Mouse (Mus musculus) neural tube, embryonic 14.5 days (tissue): ENCODE measurements around the gene Pdlim4. TPM values are rescaled to one million over a fixed set of nuclear protein-coding genes. Genes with fewer than 3 reads are reported as not detected.

Source experiments
- ATAC-seq: fragments of 200-750 bp; cut with Nextera tagmentation; 2 replicates; pipeline ENCODE4 v1.8.0; 2017; ENCODE audit warnings: low read depth, mild to moderate bottlenecking, moderate TSS enrichment, moderate library complexity
- H3K27ac ChIP-seq: fragments of 300-500 bp; sonication (generic); 2 replicates; pipeline ENCODE4 v1.5.1; 2014; ENCODE audit warnings: low read depth, mild to moderate bottlenecking, control low read depth, low read length, moderate library complexity, mixed read lengths
- H3K27me3 ChIP-seq: fragments of 300-500 bp; sonication (generic); 2 replicates; pipeline ENCODE4 v1.6.1; 2014; ENCODE audit warnings: low read length; ENCODE audit not compliant: control insufficient read depth, insufficient read depth
- H3K36me3 ChIP-seq: fragments of 300-500 bp; sonication (generic); 2 replicates; pipeline ENCODE4 v1.6.1; 2014; ENCODE audit warnings: low read length, mixed read lengths; ENCODE audit not compliant: control insufficient read depth, insufficient read depth
- H3K4me1 ChIP-seq: fragments of 300-500 bp; sonication (generic); 2 replicates; pipeline ENCODE4 v1.6.1; 2014; ENCODE audit warnings: low read length; ENCODE audit not compliant: control insufficient read depth, insufficient read depth
- H3K4me2 ChIP-seq: fragments of 300-500 bp; sonication (generic); 2 replicates; pipeline ENCODE4 v1.6.1; 2014; ENCODE audit warnings: mild to moderate bottlenecking, low read depth, low read length, control low read depth
- H3K4me3 ChIP-seq: fragments of 300-500 bp; sonication (generic); 2 replicates; pipeline ENCODE4 v1.5.1; 2014; ENCODE audit warnings: low read depth, low read length, control low read depth, mixed read lengths
- H3K9ac ChIP-seq: fragments of 300-500 bp; sonication (generic); replicated peaks from 2 replicates; pipeline ENCODE4 v1.6.1; 2014; ENCODE audit warnings: low read depth, mild to moderate bottlenecking, control low read depth, low read length, mixed read lengths
- H3K9me3 ChIP-seq: fragments of 300-500 bp; sonication (generic); 2 replicates; pipeline ENCODE4 v1.6.1; 2016; ENCODE audit warnings: low read length; ENCODE audit not compliant: control insufficient read depth
- WGBS: fragments of 180-500 bp; shearing (Covaris S2); extraction: QIAGEN DNeasy Blood & Tissue Kit; methylation state at CpG from one replicate; pipeline ENCODE4 v1.1.7; 2014; 5-methylcytosine and 5-hydroxymethylcytosine counted together
- polyA plus RNA-seq: library from polyadenylated mRNA; unstranded; fragments of >200 nt; fragmentation: Nextera tagmentation; extraction: Ambion mirVana; gene quantifications from 2 replicates; pipeline ENCODE4 v1.2.1, GENCODE M21; 2014

Pdlim4 gene
- polyA plus RNA-seq, 1 experiment from 2014 or later = 33.1 TPM

DNA sequence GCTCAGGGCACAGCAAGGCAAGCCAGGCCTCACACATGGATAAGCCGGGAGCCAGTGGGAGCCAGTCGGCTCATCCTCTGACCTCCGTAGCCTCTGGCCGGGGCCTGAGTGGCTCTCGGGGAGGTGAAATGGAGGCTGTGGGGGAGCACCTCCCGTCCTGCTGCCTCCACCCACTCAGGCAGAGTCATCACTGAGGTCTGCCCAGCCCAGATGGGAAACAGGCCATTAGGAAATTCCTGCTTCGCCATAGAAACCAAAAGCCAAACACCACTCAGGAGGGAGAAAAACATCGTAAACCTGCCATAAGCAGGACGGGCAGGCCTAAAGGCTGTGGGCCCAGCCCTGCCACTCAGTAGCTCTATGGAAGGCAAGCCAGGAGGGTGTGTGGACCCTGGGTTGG is 8.5 kb downstream of the Pdlim4 start:
- no peak for ATAC-seq

DNA sequence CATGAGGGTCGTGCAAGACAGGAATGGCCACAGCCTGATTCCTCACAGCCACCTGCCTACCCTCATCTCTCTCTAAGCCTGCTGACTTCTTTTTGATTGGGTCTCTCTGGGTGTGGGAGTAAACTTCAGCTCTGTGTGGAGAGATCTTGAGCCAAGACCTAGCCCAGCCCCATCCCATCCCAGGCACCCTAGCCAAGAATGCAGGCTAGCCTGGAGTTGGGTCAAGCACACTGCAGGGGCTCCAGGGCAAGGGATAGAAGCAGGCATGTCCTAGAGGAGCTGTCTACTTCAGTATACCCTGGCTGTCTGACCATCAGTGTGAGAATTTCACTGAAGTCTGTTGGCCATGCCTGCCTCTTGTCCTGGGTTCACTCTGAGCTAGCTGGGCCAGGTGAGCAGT is 9.3 kb downstream of the Pdlim4 start:
- H3K4me2 ChIP-seq = no peak overlapping the region
- H3K9me3 ChIP-seq = no peaks in the 10 kb centered on the region
- H3K4me1 ChIP-seq = peaks cover 18% of the 10 kb centered on the region
- H3K27ac ChIP-seq = no peak overlapping the region
- 50% methylated on average over 1 of the region's 1 CpGs for WGBS
- no peaks in the 10 kb centered on the region for H3K36me3 ChIP-seq
- no peak overlapping the region for H3K9ac ChIP-seq
- no peaks in the 10 kb centered on the region for H3K27me3 ChIP-seq
- no peak overlapping the region for H3K4me3 ChIP-seq
- no peak for ATAC-seq

More for the DNA sequence above, 8.5 kb downstream of the Pdlim4 start:
- Histone ChIP-seq H3K27me3 (no peaks in the 10 kb centered on the region), H3K27ac (no peak overlapping the region), H3K9me3 (no peaks in the 10 kb centered on the region), H3K4me1 (peaks cover 18% of the 10 kb centered on the region), H3K4me3 (no peak overlapping the region), H3K9ac (no peak overlapping the region), H3K4me2 (no peak overlapping the region), H3K36me3 (no peaks in the 10 kb centered on the region)
- WGBS = 24% methylated on average over 9 of the region's 9 CpGs

DNA sequence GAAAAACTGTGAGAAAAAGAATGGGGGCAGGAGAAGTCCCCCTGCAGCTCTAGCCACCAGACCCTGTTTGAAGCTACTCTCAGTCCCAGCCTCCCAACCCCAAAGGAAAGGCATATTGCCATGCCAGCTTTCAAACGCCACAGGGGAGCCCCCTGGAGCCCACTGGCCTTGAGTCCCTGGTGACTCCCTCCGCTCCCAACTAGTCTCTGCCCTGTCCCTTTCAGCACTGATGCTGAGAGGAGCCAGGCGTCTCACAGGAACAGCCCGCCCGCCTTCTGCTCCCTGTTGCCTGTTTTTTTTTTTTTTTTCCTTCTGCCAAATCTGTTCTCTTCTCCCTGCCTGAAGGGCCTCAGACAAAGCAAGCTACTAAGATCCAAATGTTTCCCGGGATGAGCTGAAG is 10.2 kb downstream of the Pdlim4 start:
- Histone ChIP-seq H3K27me3 (no peaks in the 10 kb centered on the region), H3K27ac (peak overlapping the region; percentile 57), H3K9ac (no peak overlapping the region), H3K4me2 (no peak overlapping the region), H3K4me3 (no peak overlapping the region), H3K9me3 (no peaks in the 10 kb centered on the region), H3K36me3 (no peaks in the 10 kb centered on the region), H3K4me1 (peaks cover 18% of the 10 kb centered on the region)
- ATAC-seq = peak; percentile 36; the same call in 1 of the 2 replicates
- 13% methylated on average over 6 of the region's 6 CpGs for WGBS

DNA sequence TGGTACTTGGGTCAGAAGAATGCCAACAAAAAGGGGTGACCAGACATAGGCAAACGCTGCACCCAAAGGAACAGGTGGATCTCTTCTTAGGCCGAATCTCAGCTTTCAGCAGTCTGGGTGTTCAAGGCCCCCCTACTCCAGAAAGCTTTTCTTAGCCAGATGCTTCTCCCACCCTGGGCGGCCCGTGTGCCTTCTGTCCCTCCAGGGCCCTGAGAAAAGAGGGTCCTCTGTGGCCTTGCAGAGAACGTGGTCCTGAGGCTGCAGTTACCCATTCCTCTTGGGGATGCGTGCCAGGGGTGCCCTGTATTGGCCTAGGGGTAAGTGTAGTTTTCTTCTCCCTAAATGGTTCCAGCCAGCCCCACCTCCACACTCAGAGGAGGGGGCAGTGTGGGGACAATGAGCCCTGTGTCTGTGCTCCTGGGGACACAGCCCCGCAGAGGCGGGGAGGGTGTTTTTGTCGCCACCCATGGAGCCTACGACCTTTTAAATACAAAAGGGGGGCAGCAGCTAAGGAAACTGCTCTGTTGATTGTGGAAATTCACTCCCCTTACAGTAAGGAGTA is 10.7 kb downstream of the Pdlim4 start:
- no peak overlapping the region for H3K4me3 ChIP-seq
- H3K9ac ChIP-seq = no peak overlapping the region
- H3K27ac ChIP-seq = peak overlapping the region; percentile 57
- H3K4me2 ChIP-seq = no peak overlapping the region
- 23% methylated on average over 10 of the region's 10 CpGs for WGBS
- H3K4me1 ChIP-seq = peaks cover 18% of the 10 kb centered on the region
- H3K9me3 ChIP-seq = no peaks in the 10 kb centered on the region
- H3K27me3 ChIP-seq = no peaks in the 10 kb centered on the region
- no peaks in the 10 kb centered on the region for H3K36me3 ChIP-seq
- peak; percentile 75 for ATAC-seq

DNA sequence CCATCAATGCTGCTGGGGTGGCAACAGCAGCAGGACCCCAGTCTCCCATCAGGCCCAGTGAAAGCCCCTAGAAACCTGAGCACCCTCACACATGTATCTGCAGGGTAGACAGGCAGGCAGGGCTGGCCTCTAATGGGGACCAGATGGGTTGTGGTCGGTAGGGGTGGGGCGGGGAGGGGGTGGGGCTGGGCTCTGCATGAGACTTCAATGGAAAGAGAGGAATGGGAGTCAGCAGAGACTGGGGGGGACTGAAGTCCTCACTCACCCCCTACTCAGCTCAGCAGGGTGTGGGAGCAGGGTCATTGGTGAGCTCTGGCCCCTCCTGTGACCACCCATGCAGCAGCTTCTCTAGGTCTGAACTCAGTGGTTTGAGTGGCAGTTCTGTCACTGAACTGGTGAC is 11.4 kb downstream of the Pdlim4 start:
- Histone ChIP-seq H3K27ac (no peak overlapping the region), H3K4me2 (no peak overlapping the region), H3K9ac (no peak overlapping the region), H3K4me1 (peaks cover 18% of the 10 kb centered on the region), H3K9me3 (no peaks in the 10 kb centered on the region), H3K4me3 (no peak overlapping the region), H3K27me3 (no peaks in the 10 kb centered on the region), H3K36me3 (no peaks in the 10 kb centered on the region)
- WGBS = 10% methylated on average over 2 of the region's 2 CpGs
- ATAC-seq = no peak

DNA sequence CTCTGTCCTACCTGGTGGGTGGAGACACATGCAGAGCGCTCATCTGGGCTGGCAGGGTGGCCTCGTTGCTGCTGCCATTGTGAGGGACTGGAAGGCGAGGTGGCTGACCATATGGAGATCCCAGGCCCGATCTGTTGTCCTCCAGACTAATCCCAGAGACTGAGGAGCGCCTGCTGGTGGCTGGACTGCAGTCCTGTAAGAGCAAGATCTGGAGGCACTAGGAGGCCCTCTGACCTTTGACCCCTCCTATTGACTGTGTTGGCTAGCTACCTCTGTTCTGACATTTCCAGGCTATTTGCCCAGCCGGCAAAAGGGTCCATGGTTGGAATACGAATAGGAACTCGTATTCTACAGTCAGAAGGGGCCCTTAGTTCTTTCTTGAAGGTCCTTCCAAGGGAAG is 12.7 kb downstream of the Pdlim4 start:
- Histone ChIP-seq H3K27ac (no peak overlapping the region), H3K4me1 (peaks cover 18% of the 10 kb centered on the region), H3K9ac (no peak overlapping the region), H3K4me3 (no peak overlapping the region), H3K4me2 (no peak overlapping the region), H3K9me3 (no peaks in the 10 kb centered on the region), H3K27me3 (no peaks in the 10 kb centered on the region), H3K36me3 (no peaks in the 10 kb centered on the region)
- ATAC-seq = no peak
- WGBS = 28% methylated on average over 8 of the region's 8 CpGs

DNA sequence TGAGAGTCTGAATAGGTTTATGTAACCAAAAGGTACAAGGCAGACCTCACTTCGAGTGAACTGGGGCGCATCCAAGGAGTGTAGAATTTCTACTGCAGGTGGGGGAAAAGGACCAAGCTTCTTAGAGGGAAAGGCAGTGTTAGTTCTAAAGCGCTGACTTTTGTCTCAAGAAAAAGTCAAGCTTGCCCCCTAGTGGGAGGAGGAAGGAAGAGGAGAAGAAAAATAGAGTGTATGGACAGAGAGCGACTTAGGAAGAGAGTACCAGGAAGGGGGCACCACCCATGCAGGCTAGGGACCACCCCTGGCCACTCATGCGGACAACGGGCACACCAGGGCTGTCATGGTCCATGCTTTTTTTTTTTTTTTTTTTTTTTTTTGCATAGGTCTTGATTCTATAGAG is 14.6 kb downstream of the Pdlim4 start:
- 41% methylated on average over 6 of the region's 6 CpGs for WGBS
- ATAC-seq = no peak
- Histone ChIP-seq H3K4me3 (no peak overlapping the region), H3K27me3 (no peaks in the 10 kb centered on the region), H3K4me1 (peaks cover 10% of the 10 kb centered on the region), H3K36me3 (no peaks in the 10 kb centered on the region), H3K9me3 (no peaks in the 10 kb centered on the region), H3K9ac (no peak overlapping the region), H3K4me2 (no peak overlapping the region), H3K27ac (no peak overlapping the region)

DNA sequence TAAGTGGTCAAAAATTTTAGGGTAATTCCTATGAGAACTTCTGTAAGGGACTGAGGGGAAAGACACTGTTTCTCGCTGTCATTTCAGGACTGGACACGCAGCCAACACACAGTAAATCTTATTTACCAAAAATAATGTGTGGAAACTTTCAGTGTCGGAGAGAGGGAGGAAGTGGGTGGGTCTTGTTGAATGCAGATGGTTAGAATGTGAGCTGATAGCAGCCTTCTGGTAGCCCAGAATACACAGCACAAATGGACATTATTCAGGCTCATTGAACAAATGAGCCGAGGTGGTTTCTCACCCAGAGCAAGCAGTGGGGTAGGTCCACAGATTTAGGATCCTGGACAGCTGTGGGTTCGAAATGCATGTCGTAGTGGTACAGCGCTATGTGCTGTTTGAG is 15.7 kb downstream of the Pdlim4 start:
- Histone ChIP-seq H3K4me1 (peaks cover 5% of the 10 kb centered on the region), H3K27me3 (no peaks in the 10 kb centered on the region), H3K4me3 (no peak overlapping the region), H3K9ac (no peak overlapping the region), H3K36me3 (no peaks in the 10 kb centered on the region), H3K4me2 (no peak overlapping the region), H3K27ac (no peak overlapping the region), H3K9me3 (no peaks in the 10 kb centered on the region)
- no peak for ATAC-seq
- 89% methylated on average over 7 of the region's 7 CpGs for WGBS

DNA sequence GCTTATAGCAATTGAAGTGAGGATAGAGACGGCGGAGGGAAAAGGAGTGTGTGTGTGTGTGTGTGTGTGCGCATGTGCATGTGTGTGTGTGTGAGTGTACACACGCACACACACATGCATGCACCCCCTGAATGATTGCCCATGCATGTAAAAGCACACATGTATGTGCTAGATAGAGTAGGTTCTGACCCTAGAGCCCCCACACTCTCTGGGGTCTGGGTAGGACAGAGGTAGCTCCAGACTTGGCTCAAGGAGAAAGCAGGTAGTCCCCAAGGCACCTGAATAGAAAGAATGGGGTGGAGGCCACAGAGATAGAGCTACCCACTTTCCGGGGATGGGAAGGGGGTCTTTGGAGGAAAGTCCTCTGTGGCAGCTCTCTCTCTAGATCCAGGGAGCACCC is 16.7 kb downstream of the Pdlim4 start:
- no peak overlapping the region for H3K27ac ChIP-seq
- H3K36me3 ChIP-seq = no peaks in the 10 kb centered on the region
- no peaks in the 10 kb centered on the region for H3K27me3 ChIP-seq
- no peak for ATAC-seq
- no peak overlapping the region for H3K4me2 ChIP-seq
- H3K4me3 ChIP-seq = no peak overlapping the region
- no peak overlapping the region for H3K9ac ChIP-seq
- H3K9me3 ChIP-seq = no peaks in the 10 kb centered on the region
- 95% methylated on average over 5 of the region's 5 CpGs for WGBS
- H3K4me1 ChIP-seq = no peaks in the 10 kb centered on the region; the same call in 1 of the 2 replicates
